Mouse (Mus musculus): ENCODE data around the gene Actl6b. TPM values are rescaled to one million over a fixed set of nuclear protein-coding genes. Genes with fewer than 3 reads are reported as not detected.

Actl6b gene
- 4.4 and 5.2 TPM in 2 replicates for polyA plus RNA-seq (2014; fragmentation: Nextera tagmentation; extraction: Ambion mirVana)

- Histone ChIP-seq H3K9ac (ENCODE audit: low read depth, low read length) (no peak within 1 kb of the TSS; the same call in 1 of the 2 replicates), H3K36me3 (ENCODE audit: control insufficient read depth, insufficient read depth, low read length) (no peaks in the 10 kb centered on the region), H3K4me2 (ENCODE audit: low read depth, low read length) (peak within 1 kb of the TSS; percentile 48), H3K4me3 (ENCODE audit: low read depth, low read length) (peak within 1 kb of the TSS; percentile 20), H3K27ac (replicated peaks; ENCODE audit: low read depth, low read length) (no peak within 1 kb of the TSS), H3K9me3 (ENCODE audit: control insufficient read depth, low read length) (no peaks in the 10 kb centered on the region), H3K4me1 (ENCODE audit: control insufficient read depth, insufficient read depth, low read length) (no peaks in the 10 kb centered on the region), H3K27me3 (replicated peaks; ENCODE audit: control insufficient read depth, insufficient read depth, low read length) (peaks cover 9% of the 10 kb centered on the region)
- WGBS, result 2% methylated on average over 29 of the region's 37 CpGs
- ATAC-seq (ENCODE audit: low read depth) (peak; percentile 93), DNase-seq (ENCODE audit: low spot score) (peak; percentile 88)
Observed at GRCm38 (mm10) chr5:137553411-137553837, at the start of gene Actl6b. Gene Actl6b, plus strand, starts transcription at chr5:137553517.

DNA sequence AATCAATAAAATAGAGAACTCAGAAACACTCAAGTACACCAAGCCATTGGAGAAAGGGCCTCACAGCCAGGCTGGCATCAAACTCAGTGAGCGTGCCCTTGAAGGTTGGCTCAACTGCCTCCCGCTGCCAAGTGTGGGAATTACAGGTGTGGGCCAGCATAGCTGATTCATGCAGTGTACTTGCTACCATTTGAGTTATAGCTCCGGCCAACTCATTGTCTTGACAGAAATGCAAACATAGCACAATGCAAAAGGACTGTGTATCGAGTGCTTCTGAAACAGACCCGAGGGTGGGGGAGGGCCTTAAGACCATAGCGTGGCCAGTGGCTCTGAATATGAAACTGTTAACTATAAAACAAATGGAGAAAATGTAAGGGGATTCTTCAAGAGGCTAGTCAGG, 49.3 kb upstream of the Actl6b start:
- peaks cover 7% of the 10 kb centered on the region for H3K4me1 ChIP-seq (ENCODE audit: control insufficient read depth, insufficient read depth, low read length)
- H3K4me3 ChIP-seq (ENCODE audit: low read depth, low read length), result no peak overlapping the region
- DNase-seq (ENCODE audit: low spot score) (no peak), ATAC-seq (ENCODE audit: low read depth) (no peak)
- no peak overlapping the region for H3K27ac ChIP-seq (replicated peaks; ENCODE audit: low read depth, low read length)
- no peaks in the 10 kb centered on the region for H3K9me3 ChIP-seq (ENCODE audit: control insufficient read depth, low read length)
- H3K9ac ChIP-seq (ENCODE audit: low read depth, low read length), result no peak overlapping the region
- 84% methylated on average over 6 of the region's 6 CpGs for WGBS
- H3K36me3 ChIP-seq (ENCODE audit: control insufficient read depth, insufficient read depth, low read length), result no peaks in the 10 kb centered on the region
- no peaks in the 10 kb centered on the region for H3K27me3 ChIP-seq (replicated peaks; ENCODE audit: control insufficient read depth, insufficient read depth, low read length)
- H3K4me2 ChIP-seq (ENCODE audit: low read depth, low read length), result no peak overlapping the region

GRCm38 (mm10) chr5:137510014-137510501, 43.3 kb upstream of the Actl6b start:
- H3K4me2 ChIP-seq (ENCODE audit: low read depth, low read length), result peak overlapping the region; percentile 39
- 2% methylated on average over 8 of the region's 52 CpGs for WGBS
- H3K36me3 ChIP-seq (ENCODE audit: control insufficient read depth, insufficient read depth, low read length), result 0 out of 2 replicates have a peak, but pooled peaks cover 7% of the 10 kb centered on the region
- H3K9me3 ChIP-seq (ENCODE audit: control insufficient read depth, low read length), result no peaks in the 10 kb centered on the region
- peak overlapping the region; percentile 98 for H3K9ac ChIP-seq (ENCODE audit: low read depth, low read length)
- no peaks in the 10 kb centered on the region for H3K27me3 ChIP-seq (replicated peaks; ENCODE audit: control insufficient read depth, insufficient read depth, low read length)
- ATAC-seq (ENCODE audit: low read depth) (peak; percentile 68), DNase-seq (ENCODE audit: low spot score) (peak; percentile 82)
- peaks cover 6% of the 10 kb centered on the region; the same call in 1 of the 2 replicates for H3K4me1 ChIP-seq (ENCODE audit: control insufficient read depth, insufficient read depth, low read length)
- H3K27ac ChIP-seq (replicated peaks; ENCODE audit: low read depth, low read length), result peak overlapping the region; percentile 88
- H3K4me3 ChIP-seq (ENCODE audit: low read depth, low read length), result peak overlapping the region; percentile 95

- Histone ChIP-seq H3K4me3 (ENCODE audit: low read depth, low read length) (peak overlapping the region; percentile 95), H3K9ac (ENCODE audit: low read depth, low read length) (peak overlapping the region; percentile 98), H3K4me2 (ENCODE audit: low read depth, low read length) (peak overlapping the region; percentile 88), H3K9me3 (ENCODE audit: control insufficient read depth, low read length) (no peaks in the 10 kb centered on the region), H3K36me3 (ENCODE audit: control insufficient read depth, insufficient read depth, low read length) (0 out of 2 replicates have a peak, but pooled peaks cover 7% of the 10 kb centered on the region), H3K27me3 (replicated peaks; ENCODE audit: control insufficient read depth, insufficient read depth, low read length) (no peaks in the 10 kb centered on the region), H3K4me1 (ENCODE audit: control insufficient read depth, insufficient read depth, low read length) (peaks cover 6% of the 10 kb centered on the region; the same call in 1 of the 2 replicates), H3K27ac (replicated peaks; ENCODE audit: low read depth, low read length) (peak overlapping the region; percentile 88)
- peak; percentile 27; the same call in 1 of the 2 replicates for ATAC-seq (ENCODE audit: low read depth)
- DNase-seq (ENCODE audit: low spot score), result no peak
- 0% methylated on average over 10 of the region's 83 CpGs for WGBS
Observed at GRCm38 (mm10) chr5:137510573-137511390, 42.5 kb upstream of the Actl6b start.

- peak overlapping the region; percentile 98; the same call in 1 of the 2 replicates for H3K9ac ChIP-seq (ENCODE audit: low read depth, low read length)
- no peaks in the 10 kb centered on the region for H3K9me3 ChIP-seq (ENCODE audit: control insufficient read depth, low read length)
- peak overlapping the region; percentile 88 for H3K4me2 ChIP-seq (ENCODE audit: low read depth, low read length)
- ATAC-seq (ENCODE audit: low read depth), result no peak
- peak overlapping the region; percentile 95 for H3K4me3 ChIP-seq (ENCODE audit: low read depth, low read length)
- 80% methylated on average over 3 of the region's 3 CpGs for WGBS
- no peak for DNase-seq (ENCODE audit: low spot score)
- H3K27ac ChIP-seq (replicated peaks; ENCODE audit: low read depth, low read length), result no peak overlapping the region
- H3K27me3 ChIP-seq (replicated peaks; ENCODE audit: control insufficient read depth, insufficient read depth, low read length), result no peaks in the 10 kb centered on the region
- 0 out of 2 replicates have a peak, but pooled peaks cover 7% of the 10 kb centered on the region for H3K36me3 ChIP-seq (ENCODE audit: control insufficient read depth, insufficient read depth, low read length)
- H3K4me1 ChIP-seq (ENCODE audit: control insufficient read depth, insufficient read depth, low read length), result peaks cover 6% of the 10 kb centered on the region; the same call in 1 of the 2 replicates
Observed at GRCm38 (mm10) chr5:137511706-137512105, 41.6 kb upstream of the Actl6b start.

DNA sequence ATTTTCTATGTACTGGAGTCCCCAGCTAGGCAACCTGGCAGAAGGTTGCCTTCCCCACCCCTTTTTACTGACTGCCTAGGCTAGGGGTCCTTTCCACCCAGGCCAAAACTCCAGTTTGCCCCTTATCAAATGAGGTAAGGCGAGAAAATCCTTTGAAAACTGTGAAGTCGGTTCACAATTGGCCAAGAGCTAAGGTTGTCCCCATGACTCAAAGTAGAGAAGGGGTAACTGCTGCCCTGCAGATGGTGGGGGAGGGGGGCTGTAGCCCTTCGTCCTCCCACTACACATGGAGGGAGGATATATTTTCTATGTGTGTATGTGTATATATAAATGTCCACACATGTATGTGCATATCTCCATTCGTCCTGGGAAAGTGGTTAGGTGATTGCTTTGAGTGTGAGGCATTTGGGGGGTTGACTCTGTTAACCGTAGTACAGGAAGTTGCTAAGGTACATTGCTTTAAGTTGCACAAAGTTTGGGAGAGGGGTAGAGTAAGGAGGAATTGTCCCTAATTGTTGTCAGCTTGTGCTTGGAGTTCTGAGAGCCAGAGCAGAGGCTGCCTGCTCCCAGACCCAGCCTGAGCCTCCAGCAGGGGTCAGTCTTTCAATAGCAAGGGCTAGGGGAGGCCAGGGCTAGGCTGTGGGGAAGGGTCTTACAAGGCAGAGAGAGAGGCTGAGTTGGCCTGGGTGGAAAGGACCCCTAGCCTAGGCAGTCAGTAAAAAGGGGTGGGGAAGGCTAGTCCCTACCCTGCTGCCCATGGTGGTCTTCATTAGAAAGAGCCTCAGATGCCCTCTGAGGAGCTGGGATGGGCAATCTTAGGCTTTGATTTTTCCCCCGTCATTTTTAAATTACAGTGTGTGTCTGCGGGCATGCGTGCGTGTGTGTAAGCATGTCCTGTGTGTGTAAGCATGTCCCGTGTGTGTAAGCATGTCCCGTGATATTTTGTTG, 40.2 kb upstream of the Actl6b start:
- 68% methylated on average over 11 of the region's 11 CpGs for WGBS
- no peaks in the 10 kb centered on the region for H3K9me3 ChIP-seq (ENCODE audit: control insufficient read depth, low read length)
- H3K4me3 ChIP-seq (ENCODE audit: low read depth, low read length), result no peak overlapping the region
- H3K9ac ChIP-seq (ENCODE audit: low read depth, low read length), result peak overlapping the region; percentile 15; the same call in 1 of the 2 replicates
- no peak overlapping the region for H3K27ac ChIP-seq (replicated peaks; ENCODE audit: low read depth, low read length)
- DNase-seq (ENCODE audit: low spot score) (peak; percentile 44), ATAC-seq (ENCODE audit: low read depth) (peak; percentile 38; the same call in 1 of the 2 replicates)
- H3K4me1 ChIP-seq (ENCODE audit: control insufficient read depth, insufficient read depth, low read length), result peaks cover 6% of the 10 kb centered on the region; the same call in 1 of the 2 replicates
- H3K4me2 ChIP-seq (ENCODE audit: low read depth, low read length), result no peak overlapping the region
- H3K27me3 ChIP-seq (replicated peaks; ENCODE audit: control insufficient read depth, insufficient read depth, low read length), result no peaks in the 10 kb centered on the region
- H3K36me3 ChIP-seq (ENCODE audit: control insufficient read depth, insufficient read depth, low read length), result peaks cover 16% of the 10 kb centered on the region; the same call in 1 of the 2 replicates

DNA sequence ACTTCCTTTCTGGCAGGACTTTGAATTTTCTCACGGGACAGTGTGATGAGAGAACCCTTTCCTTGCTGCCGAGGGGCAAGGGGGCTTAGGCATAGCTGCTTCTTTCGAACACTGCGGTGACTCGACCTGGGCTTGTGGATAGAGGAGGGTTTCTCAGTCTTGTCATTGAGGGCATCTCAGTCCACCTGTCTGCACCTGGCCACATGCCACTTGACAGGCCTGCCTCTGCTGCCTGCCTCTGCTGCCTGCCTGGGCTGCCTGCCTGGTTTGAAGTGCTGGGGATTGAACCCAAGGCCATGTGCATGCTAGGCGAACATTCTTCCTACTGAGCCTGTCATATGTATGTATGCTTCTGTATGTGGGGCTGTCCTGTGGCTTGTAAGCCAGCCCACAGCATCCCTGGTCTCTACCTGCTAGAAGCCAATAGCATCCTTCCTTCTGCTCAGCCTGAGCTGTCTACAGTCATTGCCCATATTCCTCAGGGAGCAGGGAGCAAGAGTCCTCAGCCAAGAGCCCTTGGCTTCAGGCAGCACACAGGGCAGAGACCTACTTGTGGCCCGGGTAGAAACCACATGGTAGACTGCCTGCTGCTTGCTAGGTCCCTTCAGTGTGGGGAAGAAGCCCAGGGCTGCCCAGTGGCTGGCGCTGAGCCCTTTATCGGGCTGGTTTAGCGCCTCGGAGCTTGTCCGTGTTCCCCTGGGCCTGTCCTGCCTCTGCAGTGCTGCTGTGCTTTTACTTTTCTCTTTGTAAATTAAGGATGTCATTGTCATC, 39.2 kb upstream of the Actl6b start:
- DNase-seq (ENCODE audit: low spot score) (no peak), ATAC-seq (ENCODE audit: low read depth) (no peak)
- Histone ChIP-seq H3K4me2 (ENCODE audit: low read depth, low read length) (no peak overlapping the region), H3K4me1 (ENCODE audit: control insufficient read depth, insufficient read depth, low read length) (peaks cover 6% of the 10 kb centered on the region; the same call in 1 of the 2 replicates), H3K4me3 (ENCODE audit: low read depth, low read length) (no peak overlapping the region), H3K9me3 (ENCODE audit: control insufficient read depth, low read length) (no peaks in the 10 kb centered on the region), H3K36me3 (ENCODE audit: control insufficient read depth, insufficient read depth, low read length) (peaks cover 26% of the 10 kb centered on the region; the same call in 1 of the 2 replicates), H3K9ac (ENCODE audit: low read depth, low read length) (no peak overlapping the region), H3K27me3 (replicated peaks; ENCODE audit: control insufficient read depth, insufficient read depth, low read length) (no peaks in the 10 kb centered on the region), H3K27ac (replicated peaks; ENCODE audit: low read depth, low read length) (no peak overlapping the region)
- 88% methylated on average over 12 of the region's 12 CpGs for WGBS
